Mouse (Mus musculus): ENCODE data around the gene Ncan.
A peak's percentile ranks its signal among the peaks of the same experiment; 100 is the strongest.

Gene Ncan

GRCm38 (mm10) chr8:70120667-70121066 lies at the start of gene Ncan:
TSS of gene Ncan (minus strand) at chr8:70120873.
- DNase-seq (ENCODE audit: low spot score), result peak; percentile 73

- DNase-seq (ENCODE audit: low spot score), result no peak
Measured at GRCm38 (mm10) chr8:70170116-70170515, 49.4 kb upstream of the Ncan start.

- peak; percentile 89 for DNase-seq (ENCODE audit: low spot score)
Measured at GRCm38 (mm10) chr8:70166504-70167110, 45.9 kb upstream of the Ncan start.

GRCm38 (mm10) chr8:70163316-70163715 lies 42.6 kb upstream of the Ncan start:
- DNase-seq (ENCODE audit: low spot score), result no peak

- DNase-seq (ENCODE audit: low spot score), result no peak
Measured at GRCm38 (mm10) chr8:70160015-70160414, 39.3 kb upstream of the Ncan start.

GRCm38 (mm10) chr8:70159211-70159610 lies 38.5 kb upstream of the Ncan start:
- no peak for DNase-seq (ENCODE audit: low spot score)

- peak; percentile 89 for DNase-seq (ENCODE audit: low spot score)
Measured at GRCm38 (mm10) chr8:70158069-70158853, 37.6 kb upstream of the Ncan start.

GRCm38 (mm10) chr8:70157240-70157800 lies 36.6 kb upstream of the Ncan start:
- DNase-seq (ENCODE audit: low spot score), result no peak

- DNase-seq (ENCODE audit: low spot score), result peak; percentile 87
Measured at GRCm38 (mm10) chr8:70152537-70153257, 32.0 kb upstream of the Ncan start.

- no peak for DNase-seq (ENCODE audit: low spot score)
Measured at GRCm38 (mm10) chr8:70150158-70150557, 29.5 kb upstream of the Ncan start.

GRCm38 (mm10) chr8:70147678-70148607 lies 27.3 kb upstream of the Ncan start:
- DNase-seq (ENCODE audit: low spot score), result no peak

GRCm38 (mm10) chr8:70139981-70140380 lies 19.3 kb upstream of the Ncan start:
- DNase-seq (ENCODE audit: low spot score), result no peak

- DNase-seq (ENCODE audit: low spot score), result peak; percentile 99
Measured at GRCm38 (mm10) chr8:70139026-70139857, 18.6 kb upstream of the Ncan start, which contains the start of the genes Rfxank, Borcs8 and Mef2b. TSS of gene Rfxank (minus strand) at chr8:70139154. TSS of gene Borcs8 (plus strand) at chr8:70139499. TSS of gene Mef2b (plus strand) at chr8:70139711.

- DNase-seq (ENCODE audit: low spot score), result no peak
Measured at GRCm38 (mm10) chr8:70137890-70138289, 17.2 kb upstream of the Ncan start.

GRCm38 (mm10) chr8:70136591-70136990 lies 15.9 kb upstream of the Ncan start:
- no peak for DNase-seq (ENCODE audit: low spot score)

GRCm38 (mm10) chr8:70134931-70135330 lies 14.3 kb upstream of the Ncan start:
- no peak for DNase-seq (ENCODE audit: low spot score)

- no peak for DNase-seq (ENCODE audit: low spot score)
Measured at GRCm38 (mm10) chr8:70134086-70134485, 13.4 kb upstream of the Ncan start.

- peak; percentile 91 for DNase-seq (ENCODE audit: low spot score)
Measured at GRCm38 (mm10) chr8:70131166-70131883, 10.7 kb upstream of the Ncan start, which contains the start of gene Nr2c2ap. TSS of gene Nr2c2ap (plus strand) at chr8:70131333.

GRCm38 (mm10) chr8:70130066-70130465 lies 9.4 kb upstream of the Ncan start:
- DNase-seq (ENCODE audit: low spot score), result no peak
